Mouse (Mus musculus) intestine, postnatal 0 days (tissue): ENCODE measurements around the gene Gpr146. TPM values are rescaled to one million over a fixed set of nuclear protein-coding genes. Genes with fewer than 3 reads are reported as not detected.

Source experiments
- ATAC-seq: fragments of 200-750 bp; cut with Nextera tagmentation; 2 replicates; pipeline ENCODE4 v1.8.0; 2017; ENCODE audit warnings: mild to moderate bottlenecking, moderate TSS enrichment, moderate library complexity
- H3K27ac ChIP-seq: fragments of 300-500 bp; sonication (generic); 2 replicates; pipeline ENCODE4 v1.5.1; 2014; ENCODE audit warnings: mild to moderate bottlenecking, low read depth, low read length, moderate library complexity
- H3K27me3 ChIP-seq: fragments of 300-500 bp; sonication (generic); replicated peaks from 2 replicates; pipeline ENCODE4 v1.6.1; 2014; ENCODE audit warnings: low read length, mixed read lengths; ENCODE audit not compliant: control insufficient read depth, insufficient read depth
- H3K36me3 ChIP-seq: fragments of 300-500 bp; sonication (generic); 2 replicates; pipeline ENCODE4 v1.6.1; 2014; ENCODE audit warnings: mild to moderate bottlenecking, moderate library complexity; ENCODE audit not compliant: control insufficient read depth, insufficient read depth
- H3K4me1 ChIP-seq: fragments of 300-500 bp; sonication (generic); replicated peaks from 2 replicates; pipeline ENCODE4 v1.6.1; 2014; ENCODE audit warnings: antibody characterized with exemption, low read length, mixed read lengths; ENCODE audit not compliant: control insufficient read depth, insufficient read depth
- H3K4me2 ChIP-seq: fragments of 300-500 bp; sonication (generic); replicated peaks from 2 replicates; pipeline ENCODE4 v1.6.1; 2014; ENCODE audit warnings: low read depth, mild to moderate bottlenecking, moderate library complexity
- H3K4me3 ChIP-seq: fragments of 300-500 bp; sonication (generic); 2 replicates; pipeline ENCODE4 v1.5.1; 2014; ENCODE audit warnings: low read depth, low read length
- H3K9ac ChIP-seq: fragments of 300-500 bp; sonication (generic); 2 replicates; pipeline ENCODE4 v1.6.1; 2014; ENCODE audit warnings: mild to moderate bottlenecking, low read depth, low read length
- H3K9me3 ChIP-seq: fragments of 300-500 bp; sonication (generic); 2 replicates; pipeline ENCODE4 v1.6.1; 2016; ENCODE audit warnings: mixed run types; ENCODE audit not compliant: control insufficient read depth
- CTCF ChIP-seq: sonication (generic); IDR thresholded peaks from 2 replicates; pipeline ENCODE4 v1.5.1; 2016; ENCODE audit warnings: low read depth, mild to moderate bottlenecking, control low read depth, antibody characterized with exemption, moderate library complexity
- WGBS: fragments of 180-500 bp; shearing (Covaris S2); extraction: QIAGEN DNeasy Blood & Tissue Kit; methylation state at CpG from one replicate; pipeline ENCODE4 v1.1.7; 2014; 5-methylcytosine and 5-hydroxymethylcytosine counted together
- polyA plus RNA-seq: library from polyadenylated mRNA; unstranded; fragments of >200 nt; fragmentation: Nextera tagmentation; extraction: Ambion mirVana; gene quantifications from 2 replicates; pipeline ENCODE4 v1.2.1, GENCODE M21; 2015

Gene Gpr146
- polyA plus RNA-seq, 1 experiment from 2014 or later = 2.6 TPM

- H3K9ac ChIP-seq = no peak overlapping the region
- H3K27ac ChIP-seq = no peak overlapping the region
- 63% methylated on average over 18 of the region's 18 CpGs for WGBS
- H3K9me3 ChIP-seq = no peaks in the 10 kb centered on the region
- H3K4me2 ChIP-seq = peak overlapping the region; percentile 98
- H3K36me3 ChIP-seq = no peaks in the 10 kb centered on the region
- no peak for TF ChIP-seq CTCF
- H3K4me1 ChIP-seq = peaks cover 16% of the 10 kb centered on the region; the same call in 1 of the 2 replicates
- ATAC-seq = no peak
- H3K27me3 ChIP-seq = no peaks in the 10 kb centered on the region
- H3K4me3 ChIP-seq = no peak overlapping the region
Observed at GRCm38 (mm10) chr5:139381586-139382513, 4.4 kb downstream of the Gpr146 start.

GRCm38 (mm10) chr5:139382760-139383159 lies 5.3 kb downstream of the Gpr146 start:
- peak overlapping the region; percentile 98; the same call in 1 of the 2 replicates for H3K4me2 ChIP-seq
- peak overlapping the region; percentile 28; the same call in 1 of the 2 replicates for H3K27ac ChIP-seq
- TF ChIP-seq CTCF = no peak
- ATAC-seq = no peak
- 50% methylated on average over 8 of the region's 8 CpGs for WGBS
- no peak overlapping the region for H3K9ac ChIP-seq
- no peaks in the 10 kb centered on the region for H3K27me3 ChIP-seq
- H3K36me3 ChIP-seq = no peaks in the 10 kb centered on the region
- no peaks in the 10 kb centered on the region for H3K9me3 ChIP-seq
- H3K4me3 ChIP-seq = no peak overlapping the region
- H3K4me1 ChIP-seq = peaks cover 16% of the 10 kb centered on the region; the same call in 1 of the 2 replicates

GRCm38 (mm10) chr5:139383234-139383633 lies 5.7 kb downstream of the Gpr146 start:
- 75% methylated on average over 9 of the region's 9 CpGs for WGBS
- no peak overlapping the region for H3K4me2 ChIP-seq

GRCm38 (mm10) chr5:139384531-139384930 lies 7.0 kb downstream of the Gpr146 start:
- 38% methylated on average over 10 of the region's 10 CpGs for WGBS
- H3K27me3 ChIP-seq = no peaks in the 10 kb centered on the region
- no peak for TF ChIP-seq CTCF
- no peaks in the 10 kb centered on the region for H3K36me3 ChIP-seq
- no peak for ATAC-seq
- H3K9me3 ChIP-seq = no peaks in the 10 kb centered on the region
- no peak overlapping the region for H3K9ac ChIP-seq
- peaks cover 10% of the 10 kb centered on the region for H3K4me1 ChIP-seq
- no peak overlapping the region for H3K4me3 ChIP-seq
- no peak overlapping the region for H3K4me2 ChIP-seq
- no peak overlapping the region for H3K27ac ChIP-seq

More at GRCm38 (mm10) chr5:139383234-139383633, 5.7 kb downstream of the Gpr146 start:
- Histone ChIP-seq H3K36me3 (no peaks in the 10 kb centered on the region), H3K27me3 (no peaks in the 10 kb centered on the region), H3K4me1 (peaks cover 16% of the 10 kb centered on the region; the same call in 1 of the 2 replicates), H3K4me3 (no peak overlapping the region), H3K9me3 (no peaks in the 10 kb centered on the region), H3K9ac (no peak overlapping the region), H3K27ac (no peak overlapping the region)
- no peak for ATAC-seq
- TF ChIP-seq CTCF = no peak

- Histone ChIP-seq H3K4me2 (no peak overlapping the region), H3K9me3 (no peaks in the 10 kb centered on the region), H3K36me3 (no peaks in the 10 kb centered on the region), H3K27ac (no peak overlapping the region), H3K27me3 (no peaks in the 10 kb centered on the region), H3K9ac (no peak overlapping the region), H3K4me3 (no peak overlapping the region), H3K4me1 (peaks cover 6% of the 10 kb centered on the region)
- ATAC-seq = no peak
- 94% methylated on average over 5 of the region's 5 CpGs for WGBS
- no peak for TF ChIP-seq CTCF
Observed at GRCm38 (mm10) chr5:139386047-139386446, 8.6 kb downstream of the Gpr146 start.

- no peak for ATAC-seq
- Histone ChIP-seq H3K4me2 (no peak overlapping the region), H3K4me3 (no peak overlapping the region), H3K36me3 (peaks cover 3% of the 10 kb centered on the region; the same call in 1 of the 2 replicates), H3K9ac (no peak overlapping the region), H3K27ac (no peak overlapping the region; the same call in 1 of the 2 replicates), H3K9me3 (no peaks in the 10 kb centered on the region), H3K4me1 (peaks cover 5% of the 10 kb centered on the region), H3K27me3 (no peaks in the 10 kb centered on the region)
- no peak for TF ChIP-seq CTCF
- WGBS = 77% methylated on average over 10 of the region's 10 CpGs
Observed at GRCm38 (mm10) chr5:139387329-139388194, 10.1 kb downstream of the Gpr146 start.
